Mouse (Mus musculus) midbrain, embryonic 13.5 days (tissue): Measurements from ENCODE around the gene Atp7b. TPM values are rescaled to one million over a fixed set of nuclear protein-coding genes. Genes with fewer than 3 reads are reported as not detected.

Experiments
- ATAC-seq: fragments of 200-750 bp; cut with Nextera tagmentation; 2 replicates; pipeline ENCODE4 v1.8.0; 2017; ENCODE audit warnings: mild to moderate bottlenecking, moderate TSS enrichment, moderate library complexity
- H3K27ac ChIP-seq: fragments of 300-500 bp; sonication (generic); 2 replicates; pipeline ENCODE4 v1.5.1; 2015; ENCODE audit warnings: inconsistent platforms, mild to moderate bottlenecking, moderate library complexity
- H3K27me3 ChIP-seq: fragments of 300-500 bp; sonication (generic); 2 replicates; pipeline ENCODE4 v1.6.1; 2015; ENCODE audit warnings: mild to moderate bottlenecking, inconsistent platforms
- H3K36me3 ChIP-seq: fragments of 300-500 bp; sonication (generic); 2 replicates; pipeline ENCODE4 v1.6.1; 2015; ENCODE audit warnings: mild to moderate bottlenecking, inconsistent platforms
- H3K4me1 ChIP-seq: fragments of 300-500 bp; sonication (generic); replicated peaks from 2 replicates; pipeline ENCODE4 v1.6.1; 2015; ENCODE audit warnings: inconsistent platforms
- H3K4me2 ChIP-seq: fragments of 300-500 bp; sonication (generic); replicated peaks from 2 replicates; pipeline ENCODE4 v1.6.1; 2015; ENCODE audit warnings: moderate library complexity, mild to moderate bottlenecking, inconsistent platforms
- H3K4me3 ChIP-seq: fragments of 300-500 bp; sonication (generic); replicated peaks from 2 replicates; pipeline ENCODE4 v1.5.1; 2015; ENCODE audit warnings: mild to moderate bottlenecking, inconsistent platforms
- H3K9ac ChIP-seq: fragments of 300-500 bp; sonication (generic); replicated peaks from 2 replicates; pipeline ENCODE4 v1.6.1; 2015; ENCODE audit warnings: mild to moderate bottlenecking, inconsistent platforms
- H3K9me3 ChIP-seq: fragments of 300-500 bp; sonication (generic); 2 replicates; pipeline ENCODE4 v1.6.1; 2016; ENCODE audit warnings: mild to moderate bottlenecking, inconsistent platforms
- WGBS: fragments of 180-500 bp; shearing (Covaris S2); methylation state at CpG from one replicate; pipeline ENCODE4 v1.1.7; 2015; 5-methylcytosine and 5-hydroxymethylcytosine counted together
- polyA plus RNA-seq: library from polyadenylated mRNA; unstranded; fragments of >200 nt; fragmentation: Nextera tagmentation; extraction: Ambion mirVana; gene quantifications from 2 replicates; pipeline ENCODE4 v1.2.1, GENCODE M21; 2015

Atp7b gene
- polyA plus RNA-seq, 1 experiment from 2014 or later: 1.5 TPM

DNA sequence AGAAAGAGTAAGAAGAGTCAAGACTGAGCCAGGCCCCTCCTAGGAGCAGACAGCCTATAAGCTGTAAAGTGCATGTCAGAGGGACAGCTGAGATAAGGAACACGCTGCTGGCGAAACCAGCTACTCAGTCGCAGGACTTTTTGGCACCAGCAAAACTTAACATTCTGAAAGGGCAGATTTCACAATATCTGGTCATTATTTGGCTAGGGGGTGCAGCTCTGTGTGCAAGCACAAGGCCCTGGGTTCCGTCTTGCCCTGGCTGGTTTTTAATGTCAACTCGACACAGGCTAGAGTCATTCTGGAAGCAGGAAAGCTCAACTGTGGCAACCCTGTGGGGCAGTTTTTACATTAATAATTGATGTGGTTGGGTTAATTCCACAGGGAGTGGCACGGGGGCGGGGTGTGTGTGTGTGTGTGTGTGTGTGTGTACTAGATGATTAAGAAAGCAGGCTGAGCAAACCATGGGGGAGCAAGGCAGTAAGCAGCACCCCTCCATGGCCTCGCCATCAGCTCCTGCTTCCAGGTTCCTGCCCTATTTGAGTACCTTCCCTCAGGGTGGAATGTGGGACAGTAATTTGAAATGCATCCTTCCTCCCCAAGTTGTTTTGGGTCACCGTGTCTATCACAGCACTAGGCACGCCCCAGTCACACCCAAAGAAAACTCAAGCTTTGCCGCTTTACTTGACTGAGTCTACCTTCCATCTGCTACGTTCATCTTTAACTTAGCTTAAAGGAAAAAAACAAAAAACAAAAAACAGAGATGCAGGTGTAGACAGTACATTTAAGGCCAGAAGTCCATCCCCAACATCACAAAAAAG is 5.2 kb downstream of the Atp7b start:
- H3K27ac ChIP-seq: no peak overlapping the region
- no peaks in the 10 kb centered on the region for H3K36me3 ChIP-seq
- ATAC-seq: no peak
- no peak overlapping the region for H3K4me2 ChIP-seq
- WGBS: 88% methylated on average over 12 of the region's 12 CpGs
- no peak overlapping the region for H3K9ac ChIP-seq
- H3K9me3 ChIP-seq: no peaks in the 10 kb centered on the region
- peaks cover 16% of the 10 kb centered on the region for H3K27me3 ChIP-seq
- H3K4me3 ChIP-seq: no peak overlapping the region
- peaks cover 6% of the 10 kb centered on the region for H3K4me1 ChIP-seq

DNA sequence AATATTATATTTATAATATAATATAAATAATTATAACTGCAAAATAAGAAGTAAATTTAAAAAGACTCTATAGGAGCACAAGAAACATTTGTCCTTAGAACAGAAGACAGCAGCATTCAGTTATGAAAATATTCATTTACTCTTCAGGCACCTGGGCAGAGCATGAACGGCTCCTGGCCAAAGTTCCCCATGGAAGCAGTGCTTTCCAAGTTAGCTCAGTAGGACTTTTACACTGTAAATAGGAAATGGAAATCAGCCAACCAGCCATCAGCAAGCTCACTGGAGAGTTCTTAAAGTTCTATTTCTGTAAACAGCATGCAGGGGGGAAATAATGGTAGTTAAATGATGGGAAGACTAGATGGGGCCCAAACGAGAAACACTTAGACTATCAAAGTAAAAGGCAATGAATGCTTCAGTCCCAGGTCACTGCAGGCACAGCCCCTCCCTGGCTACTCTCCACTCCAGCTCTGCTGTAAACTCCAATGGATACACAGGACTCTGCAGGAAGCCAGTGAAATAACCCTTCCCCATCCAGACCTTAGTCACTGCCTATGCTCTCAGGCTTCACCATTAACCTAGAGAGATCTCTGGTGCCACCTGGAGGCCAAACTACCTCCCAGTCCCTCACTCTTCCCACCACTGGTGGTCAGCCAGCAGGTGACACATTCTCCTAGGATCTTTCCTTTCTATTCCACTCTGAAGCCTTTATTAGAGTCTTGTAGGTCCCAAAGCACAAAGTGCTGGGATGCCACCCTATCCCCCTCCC is 12.2 kb downstream of the Atp7b start:
- no peak overlapping the region for H3K27ac ChIP-seq
- H3K9me3 ChIP-seq: no peaks in the 10 kb centered on the region
- no peaks in the 10 kb centered on the region for H3K36me3 ChIP-seq
- H3K4me2 ChIP-seq: no peak overlapping the region
- H3K9ac ChIP-seq: no peak overlapping the region
- H3K4me1 ChIP-seq: no peaks in the 10 kb centered on the region
- ATAC-seq: peak; percentile 60; the same call in 1 of the 2 replicates
- H3K4me3 ChIP-seq: no peak overlapping the region
- 77% methylated on average over 2 of the region's 2 CpGs for WGBS
- H3K27me3 ChIP-seq: no peaks in the 10 kb centered on the region

DNA sequence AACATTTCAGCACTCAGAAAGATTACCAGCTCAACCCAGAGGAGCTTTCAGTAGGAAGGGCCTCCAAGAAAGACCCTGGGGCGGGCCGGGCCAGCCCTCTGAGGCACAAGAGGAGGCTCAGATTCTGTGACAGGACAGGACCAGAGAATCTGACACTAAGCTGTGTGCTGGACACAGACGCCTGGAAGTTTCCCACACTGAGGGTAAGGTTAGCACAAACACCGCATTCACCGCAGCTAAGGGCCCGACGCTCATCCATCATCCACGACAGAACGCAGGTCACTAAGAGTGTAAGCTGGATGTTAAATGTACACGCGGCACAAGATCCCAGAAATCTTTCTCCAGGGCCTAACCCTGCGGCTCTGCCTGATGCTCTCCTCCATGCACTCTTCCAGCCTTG is 16.4 kb downstream of the Atp7b start:
- no peak overlapping the region for H3K4me3 ChIP-seq
- H3K4me2 ChIP-seq: no peak overlapping the region
- H3K36me3 ChIP-seq: no peaks in the 10 kb centered on the region
- no peak overlapping the region for H3K9ac ChIP-seq
- no peaks in the 10 kb centered on the region for H3K27me3 ChIP-seq
- no peak overlapping the region for H3K27ac ChIP-seq
- no peak for ATAC-seq
- no peaks in the 10 kb centered on the region for H3K9me3 ChIP-seq
- peaks cover 11% of the 10 kb centered on the region for H3K4me1 ChIP-seq
- WGBS: 69% methylated on average over 12 of the region's 12 CpGs

DNA sequence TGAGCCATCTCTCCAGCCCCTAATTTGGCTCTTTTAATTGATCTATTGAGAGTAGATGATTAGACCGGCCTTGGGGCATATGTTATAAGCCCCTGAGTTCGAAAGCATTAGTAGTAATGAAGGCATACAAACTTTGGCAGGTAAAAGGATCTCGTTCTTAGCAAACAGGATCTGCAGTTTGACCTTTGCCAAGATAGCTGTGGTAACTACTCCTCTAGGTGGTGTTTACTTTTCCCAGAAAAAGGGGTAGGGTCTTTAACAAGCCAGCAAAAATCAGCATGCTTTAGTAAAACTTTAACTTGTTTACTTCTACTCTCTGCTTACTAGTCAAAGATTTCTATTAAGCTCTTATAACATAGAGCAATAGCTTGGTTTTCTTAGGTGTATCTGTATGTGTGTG is 17.6 kb downstream of the Atp7b start:
- no peaks in the 10 kb centered on the region for H3K9me3 ChIP-seq
- H3K27ac ChIP-seq: no peak overlapping the region
- H3K4me2 ChIP-seq: no peak overlapping the region
- H3K27me3 ChIP-seq: no peaks in the 10 kb centered on the region
- no peak overlapping the region for H3K9ac ChIP-seq
- no peaks in the 10 kb centered on the region for H3K36me3 ChIP-seq
- peaks cover 11% of the 10 kb centered on the region for H3K4me1 ChIP-seq
- no peak for ATAC-seq
- no peak overlapping the region for H3K4me3 ChIP-seq
- 84% methylated on average over 3 of the region's 3 CpGs for WGBS

DNA sequence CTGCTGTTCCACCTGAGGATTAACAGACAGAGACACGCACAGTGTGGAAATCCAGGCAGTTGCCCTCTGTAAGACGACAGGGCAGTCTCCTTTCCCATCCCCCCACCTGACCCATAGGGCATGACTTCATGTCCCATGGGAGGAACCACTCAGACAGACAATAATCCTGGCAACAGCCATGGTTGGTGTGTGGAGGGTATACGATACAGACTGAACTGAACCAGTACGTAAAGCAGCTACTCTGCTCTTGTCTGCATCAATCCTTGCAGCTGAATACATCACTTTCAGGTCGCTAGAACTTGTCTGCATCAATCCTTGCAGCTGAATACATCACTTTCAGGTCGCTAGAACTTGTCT is 20.0 kb downstream of the Atp7b start:
- Histone ChIP-seq H3K27ac (no peak overlapping the region), H3K36me3 (no peaks in the 10 kb centered on the region), H3K9ac (no peak overlapping the region), H3K27me3 (no peaks in the 10 kb centered on the region), H3K4me2 (0 out of 2 replicates have a peak overlapping the region, but pooled peaks have one; percentile 29), H3K9me3 (no peaks in the 10 kb centered on the region), H3K4me3 (no peak overlapping the region), H3K4me1 (peaks cover 11% of the 10 kb centered on the region)
- WGBS: 31% methylated on average over 6 of the region's 6 CpGs
- peak; percentile 43; the same call in 1 of the 2 replicates for ATAC-seq

DNA sequence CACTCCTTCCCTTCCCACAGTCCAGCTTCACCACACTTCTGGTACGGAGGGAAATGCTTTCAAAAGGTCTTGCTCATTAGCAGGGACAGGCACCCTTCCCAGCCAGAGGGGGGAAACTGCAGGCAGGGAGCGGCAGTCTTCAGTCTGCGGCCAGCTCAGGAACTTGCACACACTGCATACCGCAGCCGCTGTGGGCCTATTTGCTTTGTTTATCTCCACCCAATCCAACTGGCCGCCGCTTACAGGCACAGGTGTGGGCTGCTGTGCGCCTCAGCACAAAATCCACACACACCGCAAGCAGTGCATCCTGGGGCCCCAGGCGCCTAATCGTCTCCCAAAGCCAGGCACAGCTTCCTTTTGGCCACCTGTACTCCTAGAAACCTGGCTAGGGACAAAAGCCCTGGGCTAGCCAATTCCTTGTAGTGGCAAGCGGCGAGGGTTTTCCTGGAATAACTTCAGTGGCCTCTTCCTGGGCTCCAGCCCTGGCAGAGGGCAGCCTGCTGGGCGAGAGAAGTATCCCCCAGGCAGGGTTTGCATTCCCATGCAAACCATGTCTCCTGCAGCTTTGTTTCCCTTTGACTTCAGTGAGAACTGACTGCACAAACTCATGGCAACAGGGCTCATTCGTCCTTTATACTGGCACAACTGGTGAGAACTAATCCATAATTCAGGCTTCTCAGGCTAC is 20.5 kb downstream of the Atp7b start:
- Histone ChIP-seq H3K9ac (0 out of 2 replicates have a peak overlapping the region, but pooled peaks have one; percentile 33), H3K36me3 (no peaks in the 10 kb centered on the region), H3K27me3 (no peaks in the 10 kb centered on the region), H3K4me3 (no peak overlapping the region), H3K4me1 (peaks cover 11% of the 10 kb centered on the region), H3K27ac (no peak overlapping the region), H3K4me2 (peak overlapping the region; percentile 29), H3K9me3 (no peaks in the 10 kb centered on the region)
- ATAC-seq: peak; percentile 56; the same call in 1 of the 2 replicates
- 13% methylated on average over 15 of the region's 15 CpGs for WGBS

DNA sequence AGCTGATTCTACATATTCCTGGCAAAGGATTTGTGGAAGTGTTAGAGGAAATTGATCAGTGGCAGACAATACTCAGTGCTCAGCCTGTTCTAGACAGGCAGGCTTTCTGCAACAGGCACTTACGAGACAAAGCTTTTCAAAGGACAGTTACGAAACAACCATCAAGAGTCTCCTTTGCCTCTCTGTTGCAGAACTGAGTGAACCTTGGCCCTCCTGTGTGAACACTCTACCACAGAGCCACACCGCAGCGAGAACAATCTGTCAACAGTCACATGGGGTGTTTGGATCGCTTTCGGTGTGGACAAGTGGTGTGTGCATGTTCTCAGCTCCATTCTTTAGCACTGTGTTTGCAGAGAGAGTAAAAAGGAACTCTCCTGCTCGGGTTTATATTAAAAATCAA is 23.1 kb downstream of the Atp7b start:
- Histone ChIP-seq H3K9me3 (no peaks in the 10 kb centered on the region), H3K36me3 (no peaks in the 10 kb centered on the region), H3K9ac (no peak overlapping the region), H3K27me3 (no peaks in the 10 kb centered on the region), H3K4me1 (peaks cover 11% of the 10 kb centered on the region), H3K4me3 (no peak overlapping the region), H3K4me2 (no peak overlapping the region), H3K27ac (no peak overlapping the region)
- WGBS: 80% methylated on average over 7 of the region's 7 CpGs
- ATAC-seq: no peak

DNA sequence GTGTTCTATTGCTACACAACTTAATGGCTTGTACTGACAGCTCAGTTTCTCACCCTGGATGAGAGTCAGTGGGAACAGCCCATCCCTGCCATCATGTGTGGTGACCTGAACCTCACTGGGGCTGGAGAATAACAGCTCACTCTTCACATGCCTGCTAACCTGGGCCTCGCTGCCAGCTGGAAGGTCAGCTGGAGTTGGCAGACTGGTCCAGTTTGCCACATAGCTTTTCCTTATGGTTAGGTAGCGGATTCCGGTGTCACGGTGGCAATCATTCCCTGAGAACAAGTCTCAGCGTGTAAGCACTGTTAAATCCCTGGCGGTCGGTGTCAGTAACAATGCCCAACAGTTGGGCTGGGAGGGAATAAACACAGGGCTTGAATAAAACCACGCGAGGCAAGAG is 24.0 kb downstream of the Atp7b start:
- H3K36me3 ChIP-seq: no peaks in the 10 kb centered on the region
- H3K4me2 ChIP-seq: no peak overlapping the region
- no peaks in the 10 kb centered on the region for H3K9me3 ChIP-seq
- H3K27ac ChIP-seq: no peak overlapping the region
- WGBS: 83% methylated on average over 9 of the region's 9 CpGs
- H3K4me1 ChIP-seq: peaks cover 11% of the 10 kb centered on the region
- H3K27me3 ChIP-seq: no peaks in the 10 kb centered on the region
- ATAC-seq: no peak
- no peak overlapping the region for H3K9ac ChIP-seq
- H3K4me3 ChIP-seq: no peak overlapping the region

DNA sequence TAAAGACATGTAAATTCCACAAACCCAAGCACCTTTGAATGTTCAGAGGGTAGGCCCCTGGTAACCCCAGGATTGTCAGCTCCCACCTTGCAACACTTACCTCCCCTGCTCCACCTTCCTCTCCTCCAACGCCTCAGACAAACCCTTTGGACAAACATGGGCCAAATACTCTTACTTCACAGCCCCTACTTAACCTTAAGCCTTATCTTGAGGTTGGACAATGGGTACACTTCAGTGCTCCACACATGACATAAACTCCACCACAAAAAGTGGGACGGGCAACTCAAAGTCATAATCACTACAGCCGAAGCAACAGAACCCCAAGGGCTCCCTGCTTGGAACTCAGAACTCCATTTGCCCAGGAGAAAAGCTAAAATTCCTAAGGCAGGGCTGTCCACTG is 29.1 kb downstream of the Atp7b start:
- no peak for ATAC-seq
- no peak overlapping the region for H3K4me2 ChIP-seq
- no peak overlapping the region for H3K9ac ChIP-seq
- no peaks in the 10 kb centered on the region for H3K27me3 ChIP-seq
- WGBS: 88% methylated on average over 3 of the region's 3 CpGs
- H3K4me3 ChIP-seq: no peak overlapping the region
- no peaks in the 10 kb centered on the region for H3K36me3 ChIP-seq
- no peaks in the 10 kb centered on the region for H3K9me3 ChIP-seq
- H3K27ac ChIP-seq: no peak overlapping the region
- no peaks in the 10 kb centered on the region for H3K4me1 ChIP-seq

DNA sequence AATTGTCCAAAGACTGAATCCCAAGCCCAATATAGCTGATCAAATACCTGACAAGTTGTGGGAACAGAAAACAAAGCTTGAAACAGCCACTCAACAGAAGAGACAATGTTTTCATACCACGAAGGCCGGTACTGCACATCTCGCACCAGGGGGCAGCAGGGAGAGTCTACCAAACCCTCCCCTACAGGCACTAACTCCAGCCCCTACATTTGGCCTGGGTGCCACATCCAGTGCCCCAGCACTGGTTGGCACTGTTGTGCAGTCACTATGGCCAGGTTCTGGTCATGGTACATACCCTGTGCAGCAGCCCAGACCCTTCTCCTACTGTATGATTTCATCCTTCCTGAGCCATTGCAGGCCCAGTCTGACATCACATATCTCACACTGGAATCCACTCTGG is 31.1 kb downstream of the Atp7b start:
- Histone ChIP-seq H3K36me3 (no peaks in the 10 kb centered on the region), H3K9me3 (no peaks in the 10 kb centered on the region), H3K4me3 (no peak overlapping the region), H3K9ac (no peak overlapping the region), H3K27ac (no peak overlapping the region), H3K27me3 (no peaks in the 10 kb centered on the region), H3K4me1 (no peaks in the 10 kb centered on the region), H3K4me2 (no peak overlapping the region)
- no peak for ATAC-seq
- 94% methylated on average over 3 of the region's 3 CpGs for WGBS

DNA sequence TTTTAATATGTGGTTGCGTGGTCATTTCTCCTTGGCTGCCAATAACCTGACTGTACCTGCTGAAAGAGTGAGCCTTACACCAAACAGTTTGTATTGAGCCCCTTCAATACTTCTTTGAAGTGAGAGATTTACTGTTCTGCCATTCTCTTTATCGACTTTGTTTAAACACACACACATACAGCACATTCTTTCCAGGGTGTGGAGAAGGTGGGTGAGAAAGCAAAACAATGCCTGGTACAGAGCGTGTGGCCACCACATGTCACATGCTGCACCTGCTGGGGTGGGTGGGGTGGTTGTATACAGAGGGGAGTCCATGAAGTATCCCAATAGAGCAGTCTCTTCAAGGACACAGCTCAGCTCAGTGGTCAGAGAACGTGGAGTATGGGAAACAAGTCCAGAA is 34.9 kb downstream of the Atp7b start:
- WGBS: 87% methylated on average over 4 of the region's 4 CpGs
- no peak overlapping the region for H3K9ac ChIP-seq
- H3K4me3 ChIP-seq: no peak overlapping the region
- no peaks in the 10 kb centered on the region for H3K27me3 ChIP-seq
- no peaks in the 10 kb centered on the region for H3K4me1 ChIP-seq
- no peak overlapping the region for H3K27ac ChIP-seq
- H3K9me3 ChIP-seq: no peaks in the 10 kb centered on the region
- H3K36me3 ChIP-seq: no peaks in the 10 kb centered on the region
- no peak for ATAC-seq
- H3K4me2 ChIP-seq: no peak overlapping the region

DNA sequence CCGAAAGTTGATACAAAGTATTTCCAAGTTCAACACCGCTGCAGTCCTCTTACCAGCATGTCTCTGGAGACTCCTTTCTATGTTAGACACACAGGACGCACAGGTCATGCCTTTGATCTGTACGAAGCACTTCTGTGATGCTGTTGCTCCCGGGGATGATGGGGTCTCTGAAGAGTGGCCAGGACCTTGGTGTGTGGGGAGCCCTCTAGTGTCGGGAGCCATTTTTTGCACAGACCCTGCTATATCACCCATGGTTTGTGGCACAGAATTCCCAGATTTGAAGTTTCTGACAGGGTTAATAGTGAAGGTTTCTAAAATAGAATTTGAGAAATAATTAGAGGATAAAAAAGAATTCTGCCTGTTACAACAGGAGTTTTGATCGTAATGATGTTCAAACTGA is 37.9 kb downstream of the Atp7b start:
- 0 out of 2 replicates have a peak, but pooled peaks have one; percentile 24 for ATAC-seq
- Histone ChIP-seq H3K27ac (no peak overlapping the region), H3K9ac (no peak overlapping the region), H3K36me3 (no peaks in the 10 kb centered on the region), H3K27me3 (no peaks in the 10 kb centered on the region), H3K4me3 (no peak overlapping the region), H3K4me1 (no peaks in the 10 kb centered on the region), H3K4me2 (no peak overlapping the region), H3K9me3 (no peaks in the 10 kb centered on the region)
- WGBS: 61% methylated on average over 7 of the region's 7 CpGs
